Mouse (Mus musculus): ENCODE results near the gene Papln. TPM values are rescaled to one million over a fixed set of nuclear protein-coding genes. Genes with fewer than 3 reads are reported as not detected.

Gene Papln
- 1.3 to 2.1 TPM (median 1.5 TPM) in 4 replicates for total RNA-seq (2023)

GRCm38 (mm10) chr12:83763311-83764043 is at the start of gene Papln:
Gene Papln, plus strand, starts transcription at chr12:83763634.

Other genes starting within 250 kb of the Papln start
- 20.2 to 33.1 TPM (median 23.6 TPM) in 4 replicates for gene Dcaf4, start 243.2 kb upstream of the Papln start, total RNA-seq (2023)
- gene Zfyve1, start 166.4 kb upstream of the Papln start, total RNA-seq (2023) = 28.1 to 34.5 TPM (median 30.8 TPM) in 4 replicates
- gene Rbm25, start 132.4 kb upstream of the Papln start, total RNA-seq (2023) = 344 to 374 TPM (median 345 TPM) in 4 replicates
- gene Psen1, start 75.5 kb upstream of the Papln start, total RNA-seq (2023) = 67.2 to 77.3 TPM (median 72.7 TPM) in 4 replicates
- gene Numb, start 158.3 kb downstream of the Papln start, total RNA-seq (2023) = 33.8 to 49.4 TPM (median 41.0 TPM) in 4 replicates
- gene Riox1, start 187.0 kb downstream of the Papln start, total RNA-seq (2023) = 13.6 to 16.7 TPM (median 14.8 TPM) in 4 replicates
- gene Heatr4, start 221.2 kb downstream of the Papln start, total RNA-seq (2023) = not detected in 4 replicates
- 30.2 to 37.5 TPM (median 33.8 TPM) in 4 replicates for gene Acot2, start 224.2 kb downstream of the Papln start, total RNA-seq (2023)
- 1.4 to 7.7 TPM (median 1.8 TPM) in 4 replicates for gene Acot1, start 245.9 kb downstream of the Papln start, total RNA-seq (2023)

Data from B cell, adult 62 days (primary cell).